Mouse (Mus musculus): ENCODE results near the gene C2. TPM values are rescaled to one million over a fixed set of nuclear protein-coding genes. Genes with fewer than 3 reads are reported as not detected.

Gene C2
- polyA plus RNA-seq, 1 experiment from 2014 or later: 2.4 TPM

GRCm38 (mm10) chr17:34850517-34851125, 47.4 kb downstream of the C2 start:
- peak; percentile 71; the same call in 1 of the 2 replicates for ATAC-seq
- WGBS: under 1% methylated on average over 24 of the region's 25 CpGs
- peak overlapping the region; percentile 73 for H3K27ac ChIP-seq (ENCODE audit: low read length)
- H3K4me2 ChIP-seq (ENCODE audit: low read length): peak overlapping the region; percentile 86
- peak overlapping the region; percentile 86 for H3K9ac ChIP-seq (ENCODE audit: low read depth, low read length)
- peak overlapping the region; percentile 84 for H3K4me3 ChIP-seq (ENCODE audit: low read depth, low read length)
- H3K4me1 ChIP-seq (ENCODE audit: control insufficient read depth, insufficient read depth, low read length): peaks cover 19% of the 10 kb centered on the region
- H3K36me3 ChIP-seq (ENCODE audit: control insufficient read depth, insufficient read depth, low read length): peaks cover 24% of the 10 kb centered on the region
- H3K9me3 ChIP-seq (replicated peaks; ENCODE audit: control insufficient read depth, low read length, poor library complexity, severe bottlenecking): no peaks in the 10 kb centered on the region
- no peaks in the 10 kb centered on the region for H3K27me3 ChIP-seq (ENCODE audit: control insufficient read depth, insufficient read depth, low read depth, low read length)

GRCm38 (mm10) chr17:34849722-34850516, 48.1 kb downstream of the C2 start, which contains the start of the genes Skiv2l and Nelfe:
Gene Skiv2l, minus strand, starts transcription at chr17:34850210.
Gene Nelfe, plus strand, starts transcription at chr17:34850391.
- Histone ChIP-seq H3K9ac (ENCODE audit: low read depth, low read length) (peak within 1 kb of the TSS; percentile 86), H3K9me3 (replicated peaks; ENCODE audit: control insufficient read depth, low read length, poor library complexity, severe bottlenecking) (no peaks in the 10 kb centered on the region), H3K27me3 (ENCODE audit: control insufficient read depth, insufficient read depth, low read depth, low read length) (no peaks in the 10 kb centered on the region), H3K4me3 (ENCODE audit: low read depth, low read length) (peak within 1 kb of the TSS; percentile 84), H3K36me3 (ENCODE audit: control insufficient read depth, insufficient read depth, low read length) (peaks cover 26% of the 10 kb centered on the region), H3K27ac (ENCODE audit: low read length) (peak within 1 kb of the TSS; percentile 73), H3K4me1 (ENCODE audit: control insufficient read depth, insufficient read depth, low read length) (peaks cover 19% of the 10 kb centered on the region), H3K4me2 (ENCODE audit: low read length) (peak within 1 kb of the TSS; percentile 86)
- under 1% methylated on average over 59 of the region's 65 CpGs for WGBS
- peak; percentile 97 for ATAC-seq

- Histone ChIP-seq H3K27ac (ENCODE audit: low read length) (no peak overlapping the region), H3K4me1 (ENCODE audit: control insufficient read depth, insufficient read depth, low read length) (peaks cover 19% of the 10 kb centered on the region), H3K9me3 (replicated peaks; ENCODE audit: control insufficient read depth, low read length, poor library complexity, severe bottlenecking) (no peaks in the 10 kb centered on the region), H3K9ac (ENCODE audit: low read depth, low read length) (no peak overlapping the region), H3K36me3 (ENCODE audit: control insufficient read depth, insufficient read depth, low read length) (peaks cover 28% of the 10 kb centered on the region), H3K4me2 (ENCODE audit: low read length) (no peak overlapping the region), H3K4me3 (ENCODE audit: low read depth, low read length) (no peak overlapping the region), H3K27me3 (ENCODE audit: control insufficient read depth, insufficient read depth, low read depth, low read length) (no peaks in the 10 kb centered on the region)
- ATAC-seq: no peak
- WGBS: 92% methylated on average over 7 of the region's 7 CpGs
Measured at GRCm38 (mm10) chr17:34847615-34848014, 50.5 kb downstream of the C2 start.

GRCm38 (mm10) chr17:34847192-34847591, 50.9 kb downstream of the C2 start:
- no peak for ATAC-seq
- Histone ChIP-seq H3K9ac (ENCODE audit: low read depth, low read length) (no peak overlapping the region), H3K36me3 (ENCODE audit: control insufficient read depth, insufficient read depth, low read length) (peaks cover 28% of the 10 kb centered on the region), H3K4me3 (ENCODE audit: low read depth, low read length) (no peak overlapping the region), H3K9me3 (replicated peaks; ENCODE audit: control insufficient read depth, low read length, poor library complexity, severe bottlenecking) (no peaks in the 10 kb centered on the region), H3K27me3 (ENCODE audit: control insufficient read depth, insufficient read depth, low read depth, low read length) (no peaks in the 10 kb centered on the region), H3K27ac (ENCODE audit: low read length) (no peak overlapping the region), H3K4me1 (ENCODE audit: control insufficient read depth, insufficient read depth, low read length) (peaks cover 19% of the 10 kb centered on the region), H3K4me2 (ENCODE audit: low read length) (no peak overlapping the region)
- 82% methylated on average over 6 of the region's 6 CpGs for WGBS

GRCm38 (mm10) chr17:34844884-34845283, 53.2 kb downstream of the C2 start:
- Histone ChIP-seq H3K27me3 (ENCODE audit: control insufficient read depth, insufficient read depth, low read depth, low read length) (no peaks in the 10 kb centered on the region), H3K9ac (ENCODE audit: low read depth, low read length) (no peak overlapping the region), H3K4me2 (ENCODE audit: low read length) (no peak overlapping the region), H3K4me1 (ENCODE audit: control insufficient read depth, insufficient read depth, low read length) (peaks cover 5% of the 10 kb centered on the region), H3K27ac (ENCODE audit: low read length) (no peak overlapping the region), H3K36me3 (ENCODE audit: control insufficient read depth, insufficient read depth, low read length) (peaks cover 40% of the 10 kb centered on the region), H3K9me3 (replicated peaks; ENCODE audit: control insufficient read depth, low read length, poor library complexity, severe bottlenecking) (no peaks in the 10 kb centered on the region), H3K4me3 (ENCODE audit: low read depth, low read length) (no peak overlapping the region)
- 95% methylated on average over 13 of the region's 13 CpGs for WGBS
- ATAC-seq: no peak

GRCm38 (mm10) chr17:34840736-34841307, 57.2 kb downstream of the C2 start:
- Histone ChIP-seq H3K9ac (ENCODE audit: low read depth, low read length) (no peak overlapping the region), H3K4me3 (ENCODE audit: low read depth, low read length) (no peak overlapping the region), H3K36me3 (ENCODE audit: control insufficient read depth, insufficient read depth, low read length) (peaks cover 35% of the 10 kb centered on the region), H3K27ac (ENCODE audit: low read length) (no peak overlapping the region), H3K4me2 (ENCODE audit: low read length) (no peak overlapping the region), H3K27me3 (ENCODE audit: control insufficient read depth, insufficient read depth, low read depth, low read length) (no peaks in the 10 kb centered on the region), H3K9me3 (replicated peaks; ENCODE audit: control insufficient read depth, low read length, poor library complexity, severe bottlenecking) (no peaks in the 10 kb centered on the region), H3K4me1 (ENCODE audit: control insufficient read depth, insufficient read depth, low read length) (peaks cover 13% of the 10 kb centered on the region)
- 86% methylated on average over 6 of the region's 6 CpGs for WGBS
- ATAC-seq: no peak

GRCm38 (mm10) chr17:34838785-34839184, 59.3 kb downstream of the C2 start:
- H3K4me2 ChIP-seq (ENCODE audit: low read length): no peak overlapping the region
- H3K27ac ChIP-seq (ENCODE audit: low read length): no peak overlapping the region
- H3K9me3 ChIP-seq (replicated peaks; ENCODE audit: control insufficient read depth, low read length, poor library complexity, severe bottlenecking): no peaks in the 10 kb centered on the region
- H3K4me3 ChIP-seq (ENCODE audit: low read depth, low read length): no peak overlapping the region
- no peak overlapping the region for H3K9ac ChIP-seq (ENCODE audit: low read depth, low read length)
- no peak for ATAC-seq
- peaks cover 26% of the 10 kb centered on the region for H3K4me1 ChIP-seq (ENCODE audit: control insufficient read depth, insufficient read depth, low read length)
- H3K36me3 ChIP-seq (ENCODE audit: control insufficient read depth, insufficient read depth, low read length): peaks cover 25% of the 10 kb centered on the region
- H3K27me3 ChIP-seq (ENCODE audit: control insufficient read depth, insufficient read depth, low read depth, low read length): no peaks in the 10 kb centered on the region
- 91% methylated on average over 7 of the region's 7 CpGs for WGBS

GRCm38 (mm10) chr17:34837464-34838324, 60.4 kb downstream of the C2 start:
- peak overlapping the region; percentile 86 for H3K27ac ChIP-seq (ENCODE audit: low read length)
- no peaks in the 10 kb centered on the region for H3K27me3 ChIP-seq (ENCODE audit: control insufficient read depth, insufficient read depth, low read depth, low read length)
- no peaks in the 10 kb centered on the region for H3K9me3 ChIP-seq (replicated peaks; ENCODE audit: control insufficient read depth, low read length, poor library complexity, severe bottlenecking)
- H3K9ac ChIP-seq (ENCODE audit: low read depth, low read length): peak overlapping the region; percentile 85
- H3K4me1 ChIP-seq (ENCODE audit: control insufficient read depth, insufficient read depth, low read length): peaks cover 26% of the 10 kb centered on the region
- peak overlapping the region; percentile 80 for H3K4me3 ChIP-seq (ENCODE audit: low read depth, low read length)
- WGBS: 42% methylated on average over 43 of the region's 43 CpGs
- ATAC-seq: peak; percentile 4
- H3K36me3 ChIP-seq (ENCODE audit: control insufficient read depth, insufficient read depth, low read length): peaks cover 21% of the 10 kb centered on the region
- peak overlapping the region; percentile 99 for H3K4me2 ChIP-seq (ENCODE audit: low read length)

Measured in midbrain, embryonic 16.5 days (tissue).